Mouse (Mus musculus): ENCODE results near the gene Dcun1d3.

GRCm38 (mm10) chr7:119875776-119876440, 20.2 kb downstream of the Dcun1d3 start:
- TF ChIP-seq ZC3H11A (IDR thresholded peaks at IDR 0.05; ENCODE audit: low read depth, low read length) (no peak), NRF1 (IDR thresholded peaks at IDR 0.05; ENCODE audit: insufficient read depth, low read depth, low read length, poor library complexity, severe bottlenecking) (no peak), GABPA (IDR thresholded peaks at IDR 0.05; ENCODE audit: low read depth, low read length) (no peak), POLR2AphosphoS5 (IDR thresholded peaks at IDR 0.05; ENCODE audit: borderline replicate concordance, low read depth, low read length) (no peak), MXI1 (IDR thresholded peaks at IDR 0.05; ENCODE audit: low read depth, low read length) (no peak), JUND (IDR thresholded peaks at IDR 0.05; ENCODE audit: low read depth, low read length) (no peak), BHLHE40 (IDR thresholded peaks at IDR 0.05; ENCODE audit: borderline replicate concordance, low read depth, low read length) (no peak), POLR2AphosphoS2 (IDR thresholded peaks at IDR 0.05; ENCODE audit: low read length) (no peak), USF2 (IDR thresholded peaks at IDR 0.05; ENCODE audit: borderline replicate concordance in 1 of 2, insufficient read depth in 1 of 2, low read depth in 1 of 2, low read length in 2 of 2) (no peak), ZMIZ1 (IDR thresholded peaks at IDR 0.05; ENCODE audit: low read depth, low read length) (no peak), SMC3 (IDR thresholded peaks at IDR 0.05; ENCODE audit: low read depth, low read length) (no peak), NELFE (IDR thresholded peaks at IDR 0.05; ENCODE audit: low read depth, low read length) (no peak), CTCF (IDR thresholded peaks at IDR 0.05 in 2 of 3, conservative IDR thresholded peaks at IDR 0.05 in 1 of 3; ENCODE audit: control insufficient read depth in 1 of 3, insufficient read depth in 1 of 3, low read depth in 2 of 3, low read length in 3 of 3, poor library complexity in 1 of 3, severe bottlenecking in 1 of 3) (no peak)
